Mouse (Mus musculus): ENCODE results near the gene Hmg20b. TPM values are rescaled to one million over a fixed set of nuclear protein-coding genes. Genes with fewer than 3 reads are reported as not detected.

The Hmg20b gene
- polyA plus RNA-seq (2014; fragmentation: Nextera tagmentation; extraction: Ambion mirVana), result 66.8 and 78.7 TPM in 2 replicates

GRCm38 (mm10) chr10:81350351-81351063 is at the start of gene Hmg20b:
Hmg20b (minus strand) TSS chr10:81350480.
- Histone ChIP-seq H3K9ac (ENCODE audit: low read depth, low read length) (peak within 1 kb of the TSS; percentile 85), H3K27ac (replicated peaks; ENCODE audit: low read depth, low read length) (peak within 1 kb of the TSS; percentile 72), H3K36me3 (ENCODE audit: control insufficient read depth, insufficient read depth, low read length) (peaks cover 13% of the 10 kb centered on the region), H3K4me1 (ENCODE audit: control insufficient read depth, insufficient read depth, low read length) (peaks cover 19% of the 10 kb centered on the region), H3K4me2 (ENCODE audit: low read depth, low read length) (peak within 1 kb of the TSS; percentile 93), H3K27me3 (replicated peaks; ENCODE audit: control insufficient read depth, insufficient read depth, low read length) (no peaks in the 10 kb centered on the region; the same call in 1 of the 2 replicates), H3K9me3 (ENCODE audit: control insufficient read depth, low read length) (no peaks in the 10 kb centered on the region), H3K4me3 (ENCODE audit: low read depth, low read length) (peak within 1 kb of the TSS; percentile 88)
- peak; percentile 96 for ATAC-seq (ENCODE audit: low read depth)
- peak; percentile 100 for DNase-seq (ENCODE audit: low spot score)
- WGBS, result under 1% methylated on average over 49 of the region's 54 CpGs

- no peaks in the 10 kb centered on the region for H3K27me3 ChIP-seq (replicated peaks; ENCODE audit: control insufficient read depth, insufficient read depth, low read length)
- DNase-seq (ENCODE audit: low spot score) (no peak), ATAC-seq (ENCODE audit: low read depth) (no peak)
- no peaks in the 10 kb centered on the region for H3K9me3 ChIP-seq (ENCODE audit: control insufficient read depth, low read length)
- H3K36me3 ChIP-seq (ENCODE audit: control insufficient read depth, insufficient read depth, low read length), result peaks cover 72% of the 10 kb centered on the region
- H3K4me2 ChIP-seq (ENCODE audit: low read depth, low read length), result no peak overlapping the region
- no peak overlapping the region for H3K4me3 ChIP-seq (ENCODE audit: low read depth, low read length)
- 86% methylated on average over 17 of the region's 18 CpGs for WGBS
- H3K4me1 ChIP-seq (ENCODE audit: control insufficient read depth, insufficient read depth, low read length), result peaks cover 23% of the 10 kb centered on the region
- no peak overlapping the region for H3K9ac ChIP-seq (ENCODE audit: low read depth, low read length)
- no peak overlapping the region for H3K27ac ChIP-seq (replicated peaks; ENCODE audit: low read depth, low read length)
Observed at GRCm38 (mm10) chr10:81399798-81400308, 49.6 kb upstream of the Hmg20b start.

- H3K36me3 ChIP-seq (ENCODE audit: control insufficient read depth, insufficient read depth, low read length), result peaks cover 66% of the 10 kb centered on the region
- WGBS, result 77% methylated on average over 5 of the region's 5 CpGs
- no peak overlapping the region for H3K27ac ChIP-seq (replicated peaks; ENCODE audit: low read depth, low read length)
- H3K4me3 ChIP-seq (ENCODE audit: low read depth, low read length), result no peak overlapping the region
- DNase-seq (ENCODE audit: low spot score) (no peak), ATAC-seq (ENCODE audit: low read depth) (no peak)
- H3K9me3 ChIP-seq (ENCODE audit: control insufficient read depth, low read length), result no peaks in the 10 kb centered on the region
- H3K9ac ChIP-seq (ENCODE audit: low read depth, low read length), result no peak overlapping the region
- H3K4me1 ChIP-seq (ENCODE audit: control insufficient read depth, insufficient read depth, low read length), result peaks cover 23% of the 10 kb centered on the region
- H3K27me3 ChIP-seq (replicated peaks; ENCODE audit: control insufficient read depth, insufficient read depth, low read length), result no peaks in the 10 kb centered on the region
- no peak overlapping the region for H3K4me2 ChIP-seq (ENCODE audit: low read depth, low read length)
Observed at GRCm38 (mm10) chr10:81399296-81399695, 49.0 kb upstream of the Hmg20b start.

GRCm38 (mm10) chr10:81396749-81397148 is 46.5 kb upstream of the Hmg20b start:
- 72% methylated on average over 5 of the region's 5 CpGs for WGBS
- Histone ChIP-seq H3K9ac (ENCODE audit: low read depth, low read length) (no peak overlapping the region), H3K4me1 (ENCODE audit: control insufficient read depth, insufficient read depth, low read length) (peaks cover 20% of the 10 kb centered on the region), H3K27ac (replicated peaks; ENCODE audit: low read depth, low read length) (no peak overlapping the region), H3K4me3 (ENCODE audit: low read depth, low read length) (no peak overlapping the region), H3K4me2 (ENCODE audit: low read depth, low read length) (no peak overlapping the region), H3K27me3 (replicated peaks; ENCODE audit: control insufficient read depth, insufficient read depth, low read length) (no peaks in the 10 kb centered on the region), H3K9me3 (ENCODE audit: control insufficient read depth, low read length) (no peaks in the 10 kb centered on the region), H3K36me3 (ENCODE audit: control insufficient read depth, insufficient read depth, low read length) (peaks cover 49% of the 10 kb centered on the region)
- ATAC-seq (ENCODE audit: low read depth), result no peak
- DNase-seq (ENCODE audit: low spot score), result no peak

GRCm38 (mm10) chr10:81395865-81396264 is 45.6 kb upstream of the Hmg20b start:
- Histone ChIP-seq H3K4me1 (ENCODE audit: control insufficient read depth, insufficient read depth, low read length) (peaks cover 14% of the 10 kb centered on the region), H3K36me3 (ENCODE audit: control insufficient read depth, insufficient read depth, low read length) (peaks cover 44% of the 10 kb centered on the region), H3K27me3 (replicated peaks; ENCODE audit: control insufficient read depth, insufficient read depth, low read length) (no peaks in the 10 kb centered on the region), H3K4me2 (ENCODE audit: low read depth, low read length) (no peak overlapping the region), H3K4me3 (ENCODE audit: low read depth, low read length) (no peak overlapping the region), H3K27ac (replicated peaks; ENCODE audit: low read depth, low read length) (no peak overlapping the region), H3K9me3 (ENCODE audit: control insufficient read depth, low read length) (no peaks in the 10 kb centered on the region), H3K9ac (ENCODE audit: low read depth, low read length) (no peak overlapping the region)
- 88% methylated on average over 4 of the region's 4 CpGs for WGBS
- DNase-seq (ENCODE audit: low spot score) (no peak), ATAC-seq (ENCODE audit: low read depth) (no peak)

GRCm38 (mm10) chr10:81395127-81395526 is 44.8 kb upstream of the Hmg20b start:
- DNase-seq (ENCODE audit: low spot score) (peak; percentile 48), ATAC-seq (ENCODE audit: low read depth) (no peak)

GRCm38 (mm10) chr10:81393456-81394063 is 43.3 kb upstream of the Hmg20b start:
- Histone ChIP-seq H3K27ac (replicated peaks; ENCODE audit: low read depth, low read length) (peak overlapping the region; percentile 58), H3K9me3 (ENCODE audit: control insufficient read depth, low read length) (no peaks in the 10 kb centered on the region), H3K27me3 (replicated peaks; ENCODE audit: control insufficient read depth, insufficient read depth, low read length) (no peaks in the 10 kb centered on the region), H3K4me2 (ENCODE audit: low read depth, low read length) (peak overlapping the region; percentile 61), H3K4me1 (ENCODE audit: control insufficient read depth, insufficient read depth, low read length) (peaks cover 14% of the 10 kb centered on the region), H3K36me3 (ENCODE audit: control insufficient read depth, insufficient read depth, low read length) (peaks cover 30% of the 10 kb centered on the region), H3K4me3 (ENCODE audit: low read depth, low read length) (peak overlapping the region; percentile 31), H3K9ac (ENCODE audit: low read depth, low read length) (peak overlapping the region; percentile 59)
- DNase-seq (ENCODE audit: low spot score) (no peak), ATAC-seq (ENCODE audit: low read depth) (no peak)
- WGBS, result 3% methylated on average over 19 of the region's 19 CpGs

More at GRCm38 (mm10) chr10:81395127-81395526, 44.8 kb upstream of the Hmg20b start:
- Histone ChIP-seq H3K4me2 (ENCODE audit: low read depth, low read length) (no peak overlapping the region), H3K27ac (replicated peaks; ENCODE audit: low read depth, low read length) (no peak overlapping the region), H3K4me1 (ENCODE audit: control insufficient read depth, insufficient read depth, low read length) (peaks cover 14% of the 10 kb centered on the region), H3K27me3 (replicated peaks; ENCODE audit: control insufficient read depth, insufficient read depth, low read length) (no peaks in the 10 kb centered on the region), H3K4me3 (ENCODE audit: low read depth, low read length) (no peak overlapping the region), H3K9ac (ENCODE audit: low read depth, low read length) (no peak overlapping the region), H3K9me3 (ENCODE audit: control insufficient read depth, low read length) (no peaks in the 10 kb centered on the region), H3K36me3 (ENCODE audit: control insufficient read depth, insufficient read depth, low read length) (peaks cover 36% of the 10 kb centered on the region)
- 12% methylated on average over 5 of the region's 5 CpGs for WGBS

GRCm38 (mm10) chr10:81392781-81393185 is 42.5 kb upstream of the Hmg20b start, which contains the start of gene Smim24:
Smim24 (plus strand) TSS chr10:81393051.
- Histone ChIP-seq H3K27me3 (replicated peaks; ENCODE audit: control insufficient read depth, insufficient read depth, low read length) (no peaks in the 10 kb centered on the region), H3K4me2 (ENCODE audit: low read depth, low read length) (peak within 1 kb of the TSS; percentile 61), H3K4me1 (ENCODE audit: control insufficient read depth, insufficient read depth, low read length) (peaks cover 14% of the 10 kb centered on the region), H3K9ac (ENCODE audit: low read depth, low read length) (peak within 1 kb of the TSS; percentile 59), H3K4me3 (ENCODE audit: low read depth, low read length) (peak within 1 kb of the TSS; percentile 31), H3K27ac (replicated peaks; ENCODE audit: low read depth, low read length) (peak within 1 kb of the TSS; percentile 58), H3K9me3 (ENCODE audit: control insufficient read depth, low read length) (no peaks in the 10 kb centered on the region), H3K36me3 (ENCODE audit: control insufficient read depth, insufficient read depth, low read length) (peaks cover 30% of the 10 kb centered on the region)
- WGBS, result 69% methylated on average over 8 of the region's 14 CpGs
- no peak for ATAC-seq (ENCODE audit: low read depth)
- no peak for DNase-seq (ENCODE audit: low spot score)
